In the genomic region with DNA sequence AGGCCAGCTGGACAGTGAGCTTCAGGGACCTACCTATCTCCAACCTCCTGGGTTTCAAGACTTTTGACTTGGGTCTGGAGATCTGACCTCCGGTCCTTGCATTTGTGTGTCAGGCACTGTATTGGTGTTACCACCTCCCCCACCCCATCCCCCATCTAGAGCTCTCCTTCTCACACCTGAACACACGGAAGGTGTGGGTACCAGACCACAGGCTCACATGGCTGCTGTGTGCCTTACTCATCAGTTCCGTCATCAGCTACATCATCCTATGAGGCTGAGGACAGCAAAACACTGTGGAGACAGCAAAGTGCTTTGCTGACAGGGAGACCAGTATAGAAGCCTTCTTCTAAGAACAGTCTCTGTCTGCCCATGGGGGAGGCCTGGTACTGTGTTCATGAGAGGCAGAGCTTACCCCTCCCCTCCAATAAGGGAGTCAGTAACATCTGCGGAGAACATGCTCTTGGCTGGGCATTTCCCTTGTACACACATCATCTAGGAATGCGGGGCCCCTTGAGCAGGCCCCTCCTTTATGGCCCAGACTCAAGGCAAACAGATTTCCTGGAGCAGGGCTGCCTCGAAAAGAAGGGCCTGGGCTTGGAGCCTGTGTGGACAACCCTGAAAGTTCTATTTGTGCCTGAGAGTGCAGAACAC, we compare ENCODE assay signal across 8 mouse cellular contexts. TPM values are rescaled to one million over a fixed set of nuclear protein-coding genes. Genes with fewer than 3 reads are reported as not detected.
A peak's percentile ranks its signal among the peaks of the same experiment; 100 is the strongest.
DNase-seq lines count a peak whose midpoint lies in the region; ATAC-seq and TF ChIP-seq lines count a peak whose summit lies in the region.

No protein-coding gene starts in this region.

- no peak overlapping the region for H3K9ac ChIP-seq in forebrain, embryonic 11.5 days (ENCODE audit: low read length)
- H3K9ac ChIP-seq in forebrain, embryonic 13.5 days = no peak overlapping the region
- no peak overlapping the region for H3K9ac ChIP-seq in intestine, embryonic 14.5 days (ENCODE audit: low read length)
- H3K9ac ChIP-seq in lung, embryonic 14.5 days = no peak overlapping the region
- no peak overlapping the region for H3K9ac ChIP-seq in midbrain, embryonic 13.5 days (replicated peaks)

- TF ChIP-seq CTCF in lung, embryonic 14.5 days (IDR thresholded peaks at IDR 0.05; ENCODE audit: low read depth) = no peak

- 0 out of 2 replicates have a peak, but pooled peaks cover 2% of the 10 kb centered on the region for H3K4me1 ChIP-seq in forebrain, embryonic 11.5 days (replicated peaks; ENCODE audit: control insufficient read depth, insufficient read depth, low read length)
- no peaks in the 10 kb centered on the region for H3K4me1 ChIP-seq in forebrain, embryonic 13.5 days
- peaks cover 16% of the 10 kb centered on the region for H3K4me1 ChIP-seq in intestine, embryonic 14.5 days (replicated peaks; ENCODE audit: control insufficient read depth, insufficient read depth, low read length)
- peaks cover 18% of the 10 kb centered on the region for H3K4me1 ChIP-seq in lung, embryonic 14.5 days (ENCODE audit: insufficient read depth)
- no peaks in the 10 kb centered on the region for H3K4me1 ChIP-seq in midbrain, embryonic 13.5 days (replicated peaks)

- H3K27me3 ChIP-seq in forebrain, embryonic 11.5 days (ENCODE audit: control insufficient read depth, insufficient read depth, low read length) = no peaks in the 10 kb centered on the region
- no peaks in the 10 kb centered on the region for H3K27me3 ChIP-seq in forebrain, embryonic 13.5 days
- H3K27me3 ChIP-seq in intestine, embryonic 14.5 days (replicated peaks; ENCODE audit: control insufficient read depth, insufficient read depth, low read length) = no peaks in the 10 kb centered on the region
- no peaks in the 10 kb centered on the region for H3K27me3 ChIP-seq in lung, embryonic 14.5 days (ENCODE audit: insufficient read depth, low read length)
- no peaks in the 10 kb centered on the region for H3K27me3 ChIP-seq in midbrain, embryonic 13.5 days

- no peak for ATAC-seq in forebrain, embryonic 11.5 days (replicated peaks; ENCODE audit: low FRiP score)
- ATAC-seq in forebrain, embryonic 13.5 days = no peak
- ATAC-seq in intestine, embryonic 14.5 days (replicated peaks; ENCODE audit: low FRiP score, low TSS enrichment, low read depth) = peak; percentile 91
- ATAC-seq in lung, embryonic 14.5 days (ENCODE audit: insufficient read depth) = peak; percentile 94
- no peak for ATAC-seq in activated CD4-positive, CD25-positive, alpha-beta regulatory T cell, adult 4 months
- no peak for ATAC-seq in midbrain, embryonic 13.5 days

- peak; percentile 43 for DNase-seq in forebrain, embryonic 11.5 days (ENCODE audit: low spot score)
- peak; percentile 72 for DNase-seq in gastrocnemius, adult 18-20 months (ENCODE audit: low spot score)
- peak; percentile 79 for DNase-seq in intestine, embryonic 14.5 days (ENCODE audit: low spot score)
- DNase-seq in lung, embryonic 14.5 days = peak; percentile 89
- DNase-seq in thymus, postnatal 10 days (ENCODE audit: low spot score in 2 of 2) = no peak

- no peak overlapping the region for H3K4me3 ChIP-seq in forebrain, embryonic 11.5 days (ENCODE audit: low read depth, low read length)
- H3K4me3 ChIP-seq in forebrain, embryonic 13.5 days = no peak overlapping the region
- H3K4me3 ChIP-seq in intestine, embryonic 14.5 days (ENCODE audit: low read depth, low read length) = no peak overlapping the region
- H3K4me3 ChIP-seq in lung, embryonic 14.5 days (ENCODE audit: low read depth, low read length) = no peak overlapping the region
- no peak overlapping the region for H3K4me3 ChIP-seq in midbrain, embryonic 13.5 days (replicated peaks)

- H3K27ac ChIP-seq in forebrain, embryonic 11.5 days (ENCODE audit: low read depth, low read length) = no peak overlapping the region
- H3K27ac ChIP-seq in forebrain, embryonic 13.5 days = no peak overlapping the region
- peak overlapping the region; percentile 72 for H3K27ac ChIP-seq in intestine, embryonic 14.5 days (ENCODE audit: low read depth)
- peak overlapping the region; percentile 85 for H3K27ac ChIP-seq in lung, embryonic 14.5 days (ENCODE audit: low read depth)
- H3K27ac ChIP-seq in midbrain, embryonic 13.5 days = no peak overlapping the region

- H3K4me2 ChIP-seq in forebrain, embryonic 11.5 days (ENCODE audit: low read depth, low read length, severe bottlenecking) = no peak overlapping the region
- H3K4me2 ChIP-seq in forebrain, embryonic 13.5 days = no peak overlapping the region
- H3K4me2 ChIP-seq in intestine, embryonic 14.5 days (ENCODE audit: low read length) = no peak overlapping the region
- no peak overlapping the region for H3K4me2 ChIP-seq in lung, embryonic 14.5 days
- no peak overlapping the region for H3K4me2 ChIP-seq in midbrain, embryonic 13.5 days (replicated peaks)

- no peaks in the 10 kb centered on the region for H3K9me3 ChIP-seq in forebrain, embryonic 11.5 days (ENCODE audit: control insufficient read depth, low read length)
- H3K9me3 ChIP-seq in forebrain, embryonic 13.5 days (replicated peaks) = no peaks in the 10 kb centered on the region
- H3K9me3 ChIP-seq in intestine, embryonic 14.5 days (ENCODE audit: control insufficient read depth, low read length) = no peaks in the 10 kb centered on the region
- no peaks in the 10 kb centered on the region for H3K9me3 ChIP-seq in lung, embryonic 14.5 days (ENCODE audit: low read depth, low read length)
- H3K9me3 ChIP-seq in midbrain, embryonic 13.5 days = no peaks in the 10 kb centered on the region

- H3K36me3 ChIP-seq in forebrain, embryonic 11.5 days (ENCODE audit: control insufficient read depth, insufficient read depth, low read length) = no peaks in the 10 kb centered on the region
- H3K36me3 ChIP-seq in forebrain, embryonic 13.5 days (ENCODE audit: poor library complexity, severe bottlenecking) = no peaks in the 10 kb centered on the region
- no peaks in the 10 kb centered on the region for H3K36me3 ChIP-seq in intestine, embryonic 14.5 days (ENCODE audit: control insufficient read depth, insufficient read depth, low read length)
- H3K36me3 ChIP-seq in lung, embryonic 14.5 days (ENCODE audit: insufficient read depth) = no peaks in the 10 kb centered on the region
- H3K36me3 ChIP-seq in midbrain, embryonic 13.5 days = no peaks in the 10 kb centered on the region

- 77% methylated on average over 6 of the region's 6 CpGs for WGBS in forebrain, embryonic 11.5 days
- WGBS in forebrain, embryonic 13.5 days = 78% methylated on average over 6 of the region's 6 CpGs
- WGBS in intestine, embryonic 14.5 days = 40% methylated on average over 6 of the region's 6 CpGs
- 41% methylated on average over 6 of the region's 6 CpGs for WGBS in lung, embryonic 14.5 days
- WGBS in midbrain, embryonic 13.5 days = 86% methylated on average over 6 of the region's 6 CpGs

RNA-seq across cellular contexts. Expression of a gene that starts 19.6 kb away (rescaled TPM):
- 72.2 and 79.6 TPM in 2 replicates for polyA plus RNA-seq in forebrain, embryonic 11.5 days (2014; fragmentation: Nextera tagmentation; extraction: Ambion mirVana)
- polyA plus RNA-seq in forebrain, embryonic 13.5 days (2015; fragmentation: Nextera tagmentation; extraction: Ambion mirVana) = 59.4 and 60.4 TPM in 2 replicates
- total RNA-seq in gastrocnemius, adult 18-20 months (2021) = 1 to 10 TPM; 7.2 to 7.7 TPM
- polyA plus RNA-seq in intestine, embryonic 14.5 days (2014; fragmentation: Nextera tagmentation; extraction: Ambion mirVana) = 48.6 and 57.6 TPM in 2 replicates
- polyA plus RNA-seq in lung, embryonic 14.5 days (2014; fragmentation: Nextera tagmentation; extraction: Ambion mirVana) = 57.3 and 65.4 TPM in 2 replicates
- polyA plus RNA-seq in activated CD4-positive, CD25-positive, alpha-beta regulatory T cell, adult 4 months (2017; shearing (Covaris generic)) = 1 to 10 TPM; 2.3 to 3.1 TPM
- polyA plus RNA-seq in midbrain, embryonic 13.5 days (2015; fragmentation: Nextera tagmentation; extraction: Ambion mirVana) = 55.0 and 55.2 TPM in 2 replicates

Comparison
In these comparisons a context has a peak if more than half of its experiments do, and no peak if none do; other contexts are left out.
1. ATAC-seq: peak in intestine, embryonic 14.5 days (single experiment) and lung, embryonic 14.5 days (single experiment); none in forebrain, embryonic 11.5 days (single experiment), forebrain, embryonic 13.5 days (single experiment), activated CD4-positive, CD25-positive, alpha-beta regulatory T cell, adult 4 months (single experiment) and midbrain, embryonic 13.5 days (single experiment).
2. DNase-seq: peak in forebrain, embryonic 11.5 days (single experiment), gastrocnemius, adult 18-20 months (single experiment), intestine, embryonic 14.5 days (single experiment) and lung, embryonic 14.5 days (single experiment); none in thymus, postnatal 10 days (0 of 2).
3. H3K27ac ChIP-seq: peak in intestine, embryonic 14.5 days (single experiment) and lung, embryonic 14.5 days (single experiment); none in forebrain, embryonic 11.5 days (single experiment), forebrain, embryonic 13.5 days (single experiment) and midbrain, embryonic 13.5 days (single experiment).
4. RNA of a gene that starts 19.6 kb away (polyA plus RNA-seq): 72.2 to 79.6 TPM in forebrain, embryonic 11.5 days, 59.4 to 60.4 TPM in forebrain, embryonic 13.5 days, 57.3 to 65.4 TPM in lung, embryonic 14.5 days, 55.0 to 55.2 TPM in midbrain, embryonic 13.5 days and 48.6 to 57.6 TPM in intestine, embryonic 14.5 days; 2.3 to 3.1 TPM in activated CD4-positive, CD25-positive, alpha-beta regulatory T cell, adult 4 months; every median in the first group is over 10 times any median in the second.